Mouse (Mus musculus): ENCODE results near the gene P2ry4.

DNA sequence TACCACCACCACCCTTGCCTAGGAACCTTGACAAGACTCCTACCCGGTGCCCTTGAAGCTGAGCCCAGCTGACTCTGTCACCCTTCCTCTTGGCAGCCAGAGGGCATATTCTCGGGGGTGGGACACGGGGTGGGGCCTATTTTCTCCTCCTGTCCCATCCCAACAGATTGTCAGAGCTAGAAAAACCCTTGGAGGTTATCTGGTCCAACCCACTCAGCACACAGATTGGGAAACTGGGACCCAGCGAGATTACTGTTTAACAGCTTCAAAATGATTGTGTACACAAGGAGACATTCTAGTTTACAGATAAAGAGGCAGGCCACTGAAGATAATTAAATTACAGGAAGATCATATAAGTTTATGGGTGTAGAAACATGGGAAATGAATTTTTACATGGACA, at the start of gene P2ry4:
- TF ChIP-seq GATA1 (IDR thresholded peaks at IDR 0.05; ENCODE audit: borderline replicate concordance, low read length) = no peak
- TF ChIP-seq CTCF (IDR thresholded peaks at IDR 0.05; ENCODE audit: low read depth, low read length) = no peak
- TF ChIP-seq POLR2AphosphoS5 (IDR thresholded peaks at IDR 0.05; ENCODE audit: insufficient replicate concordance, low read depth, low read length) = no peak
- TF ChIP-seq TAL1 (conservative IDR thresholded peaks at IDR 0.05; ENCODE audit: low read depth, low read length) = no peak
- no peak for TF ChIP-seq GATA2 (IDR thresholded peaks at IDR 0.05; ENCODE audit: borderline replicate concordance, low read depth, low read length)
